Mouse (Mus musculus) C2C12 (cell line): ENCODE results near the gene Sh3tc1.

ENCODE experiments used
- CTCF ChIP-seq: IDR thresholded peaks from one replicate; pipeline ENCODE4 v1.5.1; 2011; ENCODE audit not compliant: control insufficient read depth, insufficient read depth, insufficient read length
- MAX ChIP-seq: IDR thresholded peaks from one replicate; pipeline ENCODE4 v1.6.1; 2011; ENCODE audit warnings: mild to moderate bottlenecking, control low read depth

- no peak for TF ChIP-seq CTCF
- TF ChIP-seq MAX: no peak
These were observed 17.1 kb downstream of the Sh3tc1 start for GRCm38 (mm10) chr5:35722654-35723053.
